Mouse (Mus musculus): ENCODE measurements around the gene Ap1b1. TPM values are rescaled to one million over a fixed set of nuclear protein-coding genes. Genes with fewer than 3 reads are reported as not detected.

Gene Ap1b1
- polyA plus RNA-seq, 1 experiment from 2014 or later: 54.4 TPM

DNA sequence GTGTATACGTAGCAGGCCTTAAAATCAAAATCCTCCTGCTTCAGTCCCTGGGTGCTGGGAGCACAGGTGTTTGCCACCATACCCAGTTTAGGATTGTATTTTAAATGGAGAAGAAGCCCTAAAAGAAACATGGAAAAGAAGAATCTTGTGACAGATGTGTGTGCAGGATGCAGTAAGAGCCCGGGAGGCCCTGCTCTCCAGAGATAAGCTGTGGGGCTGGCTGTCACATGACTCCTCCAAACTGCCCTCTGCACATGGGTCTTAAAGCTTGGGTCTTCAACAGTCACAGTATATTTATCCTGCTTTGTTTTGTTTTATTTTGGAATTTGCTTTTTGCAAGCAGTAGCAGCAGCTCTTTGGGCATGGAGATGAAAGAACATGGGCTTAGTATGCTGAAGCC lies 19.1 kb upstream of the Ap1b1 start:
- ATAC-seq (ENCODE audit: low FRiP score, low read depth): no peak
- Histone ChIP-seq H3K4me1 (peaks cover 8% of the 10 kb centered on the region; the same call in 1 of the 2 replicates), H3K4me3 (no peak overlapping the region), H3K27ac (no peak overlapping the region), H3K9me3 (no peaks in the 10 kb centered on the region), H3K9ac (no peak overlapping the region), H3K4me2 (replicated peaks) (no peak overlapping the region), H3K36me3 (no peaks in the 10 kb centered on the region), H3K27me3 (peaks cover 32% of the 10 kb centered on the region; the same call in 1 of the 2 replicates)
- WGBS: 37% methylated on average over 2 of the region's 2 CpGs

DNA sequence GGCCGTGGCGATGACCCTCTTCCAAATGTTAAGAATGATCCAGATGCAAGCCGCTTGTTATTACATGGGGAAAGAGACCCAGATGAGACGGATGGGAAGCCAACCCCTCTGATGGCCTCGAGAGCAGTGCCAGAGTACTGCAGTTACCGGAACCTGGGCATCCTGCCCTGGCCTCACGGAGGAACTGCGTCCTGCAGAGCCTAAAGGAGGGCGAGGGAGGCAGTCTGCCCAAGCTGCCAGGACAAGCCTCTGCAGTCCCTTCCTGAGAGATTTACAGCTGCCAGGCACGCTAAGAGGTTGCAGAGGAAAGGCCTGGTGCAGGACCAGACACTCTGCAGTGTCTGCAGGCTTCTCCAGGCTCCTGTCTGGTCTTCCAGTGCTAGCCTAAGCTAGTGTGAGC lies 18.2 kb upstream of the Ap1b1 start:
- Histone ChIP-seq H3K36me3 (no peaks in the 10 kb centered on the region), H3K4me1 (peaks cover 8% of the 10 kb centered on the region; the same call in 1 of the 2 replicates), H3K9me3 (no peaks in the 10 kb centered on the region), H3K4me3 (no peak overlapping the region), H3K27me3 (peaks cover 32% of the 10 kb centered on the region; the same call in 1 of the 2 replicates), H3K4me2 (replicated peaks) (no peak overlapping the region), H3K27ac (0 out of 2 replicates have a peak overlapping the region, but pooled peaks have one; percentile 22), H3K9ac (peak overlapping the region; percentile 25; the same call in 1 of the 2 replicates)
- ATAC-seq (ENCODE audit: low FRiP score, low read depth): no peak
- 49% methylated on average over 10 of the region's 10 CpGs for WGBS

DNA sequence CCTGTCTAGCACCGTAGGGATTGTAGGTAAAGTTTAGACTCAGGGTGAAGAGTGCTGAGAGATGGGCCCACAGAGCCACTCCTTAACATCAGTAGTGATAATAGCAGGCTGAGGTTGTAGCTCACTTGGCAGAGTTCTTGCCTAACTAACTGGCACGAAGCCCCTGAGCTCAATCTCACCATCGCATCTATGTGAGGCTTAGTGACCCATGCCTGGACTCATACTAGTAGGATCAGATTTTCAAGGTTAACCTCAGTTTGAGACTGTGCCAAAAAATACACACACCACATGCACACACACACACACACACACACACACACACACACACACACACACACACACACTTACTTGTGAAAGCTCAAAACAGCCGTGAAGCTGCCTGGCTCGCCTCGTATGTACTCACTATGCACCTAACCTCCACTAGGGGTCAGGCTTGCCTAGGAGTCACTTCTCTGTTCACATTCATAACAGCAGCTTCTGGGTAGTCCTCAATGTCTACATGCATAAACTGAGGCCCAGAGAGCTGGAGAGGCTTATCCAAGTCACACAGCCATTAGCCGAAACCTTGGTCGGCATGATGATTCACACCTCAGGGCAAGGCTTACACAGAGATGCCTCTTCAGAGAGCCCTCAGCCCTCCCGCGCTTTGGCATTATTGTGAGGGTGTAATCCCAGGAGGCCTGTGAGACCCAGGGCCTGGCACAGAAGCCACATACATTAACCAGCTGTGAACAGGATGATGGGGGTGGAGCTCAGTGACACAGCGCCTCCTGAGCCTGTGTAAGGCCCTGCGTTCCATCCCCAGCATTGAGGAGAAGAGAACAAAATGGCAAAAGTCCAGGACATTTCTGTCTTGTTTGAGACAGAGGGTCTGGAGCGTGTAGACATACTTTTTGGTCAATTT lies 13.4 kb upstream of the Ap1b1 start:
- no peak overlapping the region for H3K4me2 ChIP-seq (replicated peaks)
- H3K9ac ChIP-seq: no peak overlapping the region
- no peak overlapping the region for H3K4me3 ChIP-seq
- no peaks in the 10 kb centered on the region for H3K9me3 ChIP-seq
- WGBS: 58% methylated on average over 13 of the region's 13 CpGs
- H3K27ac ChIP-seq: no peak overlapping the region
- peaks cover 60% of the 10 kb centered on the region for H3K27me3 ChIP-seq
- no peaks in the 10 kb centered on the region for H3K36me3 ChIP-seq
- H3K4me1 ChIP-seq: 0 out of 2 replicates have a peak, but pooled peaks cover 3% of the 10 kb centered on the region
- 0 out of 2 replicates have a peak, but pooled peaks have one; percentile 51 for ATAC-seq (ENCODE audit: low FRiP score, low read depth)

DNA sequence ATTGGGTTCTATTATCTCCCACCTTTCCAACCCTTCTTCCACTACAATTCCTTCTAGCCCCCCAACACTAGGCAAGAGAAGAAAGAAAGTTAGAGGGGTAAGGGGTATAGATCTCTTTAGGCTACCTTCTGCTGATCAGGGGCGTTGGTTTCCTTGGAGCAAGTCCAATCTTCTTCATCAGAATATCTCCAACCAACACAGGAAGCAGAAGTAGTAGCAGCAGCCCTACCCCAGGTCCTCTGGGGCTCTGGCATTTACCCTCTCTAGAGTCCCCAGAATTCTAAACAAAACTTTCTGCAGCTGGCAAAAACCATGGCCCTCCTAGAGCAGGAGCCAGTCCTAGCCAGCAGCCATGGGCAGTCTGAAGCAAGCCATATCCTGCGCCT lies 12.8 kb upstream of the Ap1b1 start:
- ATAC-seq (ENCODE audit: low FRiP score, low read depth): no peak
- WGBS: 80% methylated on average over 2 of the region's 2 CpGs

DNA sequence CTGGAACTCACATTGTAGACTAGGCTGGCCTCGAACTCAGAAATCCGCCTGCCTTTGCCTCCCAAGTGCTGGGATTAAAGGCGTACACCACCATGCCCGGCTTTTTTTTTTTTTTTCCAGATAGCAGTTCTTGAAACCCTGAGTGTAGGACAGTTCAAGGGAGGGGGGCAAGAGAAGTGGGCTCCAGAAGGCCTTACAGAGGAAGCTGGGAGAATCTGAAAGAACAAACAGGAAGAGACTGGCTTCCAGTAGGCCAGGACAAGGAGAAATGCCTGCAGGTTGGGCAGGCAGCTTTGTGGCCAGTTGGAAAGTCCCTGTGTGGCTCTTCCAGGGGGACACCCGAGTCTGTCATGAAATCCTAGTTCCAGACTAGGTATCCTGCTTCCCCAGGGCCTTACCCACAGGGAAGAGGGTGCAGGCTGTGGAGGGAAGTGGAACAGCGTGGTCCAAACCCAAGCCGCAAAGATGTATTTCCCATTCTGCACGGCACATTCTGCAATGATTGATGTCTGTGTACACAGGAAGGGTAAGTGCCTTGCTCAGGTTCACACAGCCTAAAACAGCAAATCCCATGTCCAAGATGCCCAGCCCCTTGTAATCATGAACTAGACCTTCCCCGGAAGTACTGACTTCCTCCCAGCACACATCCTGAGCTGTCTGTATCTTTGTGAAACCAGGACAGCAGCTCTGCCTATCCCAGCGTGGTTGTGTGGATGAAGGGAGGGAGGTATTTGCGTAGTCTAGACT lies 12.1 kb upstream of the Ap1b1 start:
- H3K4me1 ChIP-seq: no peaks in the 10 kb centered on the region
- no peak overlapping the region for H3K9ac ChIP-seq
- peaks cover 55% of the 10 kb centered on the region for H3K27me3 ChIP-seq
- no peaks in the 10 kb centered on the region for H3K9me3 ChIP-seq
- no peak overlapping the region for H3K4me2 ChIP-seq (replicated peaks)
- no peak for ATAC-seq (ENCODE audit: low FRiP score, low read depth)
- 80% methylated on average over 11 of the region's 11 CpGs for WGBS
- no peaks in the 10 kb centered on the region for H3K36me3 ChIP-seq
- no peak overlapping the region for H3K4me3 ChIP-seq
- H3K27ac ChIP-seq: no peak overlapping the region

More for the DNA sequence above, 12.8 kb upstream of the Ap1b1 start:
- H3K9ac ChIP-seq: no peak overlapping the region
- H3K36me3 ChIP-seq: no peaks in the 10 kb centered on the region
- no peak overlapping the region for H3K4me2 ChIP-seq (replicated peaks)
- H3K27ac ChIP-seq: no peak overlapping the region
- no peaks in the 10 kb centered on the region for H3K9me3 ChIP-seq
- no peaks in the 10 kb centered on the region for H3K4me1 ChIP-seq
- H3K27me3 ChIP-seq: peaks cover 55% of the 10 kb centered on the region
- no peak overlapping the region for H3K4me3 ChIP-seq

DNA sequence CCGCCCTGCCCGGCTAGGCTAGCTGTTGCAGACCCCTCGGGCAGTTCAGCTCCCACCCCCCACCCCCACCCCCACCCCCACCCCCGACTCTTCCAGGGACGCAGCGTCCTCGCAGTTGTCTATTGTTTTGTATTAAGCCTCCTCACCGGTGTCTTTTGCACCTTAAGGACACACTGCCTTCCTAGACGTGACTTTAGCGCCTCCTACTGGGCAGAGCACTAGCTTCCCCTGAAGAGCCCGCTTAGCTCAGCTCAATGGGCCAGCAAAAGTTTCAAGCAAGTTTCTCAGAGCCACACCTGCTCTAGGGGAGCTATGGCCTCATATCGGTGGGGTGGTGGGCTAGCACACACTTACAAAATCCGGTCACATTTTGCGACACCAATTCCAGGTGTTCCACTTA lies 11.0 kb upstream of the Ap1b1 start:
- Histone ChIP-seq H3K36me3 (no peaks in the 10 kb centered on the region), H3K27ac (no peak overlapping the region), H3K9me3 (no peaks in the 10 kb centered on the region), H3K4me3 (no peak overlapping the region), H3K4me2 (replicated peaks) (no peak overlapping the region), H3K9ac (no peak overlapping the region), H3K27me3 (peaks cover 49% of the 10 kb centered on the region), H3K4me1 (no peaks in the 10 kb centered on the region)
- no peak for ATAC-seq (ENCODE audit: low FRiP score, low read depth)
- WGBS: 5% methylated on average over 14 of the region's 14 CpGs

DNA sequence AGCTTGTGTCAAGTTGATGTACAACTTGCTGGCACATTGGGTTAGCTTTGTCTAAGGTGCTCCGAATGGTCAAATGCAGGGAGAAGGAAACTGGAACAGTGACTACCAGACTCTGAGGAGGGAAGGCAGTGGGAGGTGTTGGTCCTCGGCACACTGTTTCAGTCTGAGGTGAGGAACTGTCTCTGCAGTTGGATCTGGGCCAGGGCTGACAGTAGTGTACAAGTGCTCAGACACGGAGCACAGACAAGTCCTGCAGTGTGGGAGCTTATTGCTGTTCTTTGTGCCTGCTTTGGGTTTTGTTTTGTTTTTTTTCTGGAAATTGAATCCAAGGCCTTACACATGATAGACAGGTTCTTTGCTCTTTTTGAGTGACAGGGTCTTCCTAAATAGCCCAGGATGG lies 3.6 kb upstream of the Ap1b1 start:
- no peak for ATAC-seq (ENCODE audit: low FRiP score, low read depth)
- H3K27me3 ChIP-seq: peaks cover 19% of the 10 kb centered on the region
- H3K4me2 ChIP-seq (replicated peaks): no peak overlapping the region
- H3K9me3 ChIP-seq: no peaks in the 10 kb centered on the region
- no peak overlapping the region for H3K27ac ChIP-seq
- WGBS: 71% methylated on average over 3 of the region's 3 CpGs
- no peak overlapping the region for H3K9ac ChIP-seq
- no peaks in the 10 kb centered on the region for H3K36me3 ChIP-seq
- H3K4me3 ChIP-seq: no peak overlapping the region
- peaks cover 13% of the 10 kb centered on the region for H3K4me1 ChIP-seq

DNA sequence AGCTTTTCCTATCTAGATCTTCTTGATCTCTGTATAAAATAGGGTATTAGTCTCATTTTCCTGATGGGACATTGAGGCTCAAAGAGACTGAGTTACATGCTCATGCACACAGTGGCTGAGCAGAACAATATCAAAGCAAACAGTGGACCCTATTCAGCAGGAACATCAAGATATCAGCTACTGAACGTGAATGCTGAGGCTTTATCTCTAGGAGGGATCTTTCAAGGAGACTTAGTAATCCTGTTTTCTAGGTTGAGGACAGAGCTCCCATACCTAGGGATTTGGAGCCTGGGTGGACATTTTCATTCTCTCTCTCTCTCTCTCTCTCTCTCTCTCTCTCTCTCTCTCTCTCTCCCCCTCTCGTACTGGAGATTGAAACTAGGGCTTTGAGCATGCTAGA lies 3.1 kb upstream of the Ap1b1 start:
- Histone ChIP-seq H3K9me3 (no peaks in the 10 kb centered on the region), H3K4me1 (peaks cover 14% of the 10 kb centered on the region), H3K4me2 (replicated peaks) (no peak overlapping the region), H3K27me3 (peaks cover 19% of the 10 kb centered on the region), H3K36me3 (no peaks in the 10 kb centered on the region), H3K4me3 (no peak overlapping the region), H3K27ac (no peak overlapping the region), H3K9ac (no peak overlapping the region)
- 62% methylated on average over 2 of the region's 2 CpGs for WGBS
- ATAC-seq (ENCODE audit: low FRiP score, low read depth): no peak

DNA sequence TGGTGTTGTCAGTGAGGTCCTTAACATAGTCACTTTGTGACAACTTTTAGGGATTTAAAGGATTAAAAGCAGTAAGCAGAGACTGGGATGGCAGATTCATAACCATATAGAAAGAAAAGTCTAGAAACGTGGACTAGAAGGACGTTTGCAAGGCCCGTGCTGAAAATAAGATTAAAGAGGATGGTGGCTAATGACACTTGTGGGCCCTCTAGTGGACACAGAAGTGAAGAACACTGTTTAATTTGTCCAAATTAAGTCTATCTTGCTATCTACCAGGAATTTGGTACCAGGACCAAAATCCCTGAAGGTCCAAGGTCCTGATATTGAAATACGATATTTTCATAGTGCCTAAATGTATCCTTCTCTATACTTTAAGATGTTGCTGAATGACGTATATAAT lies 2.4 kb upstream of the Ap1b1 start:
- WGBS: 3% methylated on average over 5 of the region's 5 CpGs
- H3K4me2 ChIP-seq (replicated peaks): no peak overlapping the region
- no peak for ATAC-seq (ENCODE audit: low FRiP score, low read depth)
- H3K27me3 ChIP-seq: peaks cover 19% of the 10 kb centered on the region
- H3K4me1 ChIP-seq: peaks cover 14% of the 10 kb centered on the region
- H3K4me3 ChIP-seq: no peak overlapping the region
- no peak overlapping the region for H3K27ac ChIP-seq
- no peak overlapping the region for H3K9ac ChIP-seq
- H3K9me3 ChIP-seq: no peaks in the 10 kb centered on the region
- H3K36me3 ChIP-seq: no peaks in the 10 kb centered on the region

DNA sequence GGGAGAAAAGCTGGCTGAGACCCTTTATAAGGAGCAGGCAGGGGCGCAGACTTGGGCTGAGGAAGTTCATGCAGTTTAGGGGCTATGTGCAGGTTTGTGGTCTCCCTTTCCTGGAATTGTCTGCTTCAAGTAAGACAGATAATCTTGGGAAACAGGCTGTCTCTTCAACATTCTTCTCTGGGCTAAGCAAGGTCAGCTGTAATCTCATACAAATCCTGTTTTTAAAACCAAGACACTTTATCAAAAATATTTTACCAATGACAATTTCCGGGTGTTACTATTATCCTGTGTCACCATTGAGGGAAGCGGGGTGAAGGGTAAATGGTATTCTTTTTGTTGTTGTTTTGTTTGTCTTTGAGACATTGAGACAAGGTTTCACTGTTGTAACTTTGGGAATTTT lies 1.8 kb upstream of the Ap1b1 start:
- 75% methylated on average over 3 of the region's 3 CpGs for WGBS

DNA sequence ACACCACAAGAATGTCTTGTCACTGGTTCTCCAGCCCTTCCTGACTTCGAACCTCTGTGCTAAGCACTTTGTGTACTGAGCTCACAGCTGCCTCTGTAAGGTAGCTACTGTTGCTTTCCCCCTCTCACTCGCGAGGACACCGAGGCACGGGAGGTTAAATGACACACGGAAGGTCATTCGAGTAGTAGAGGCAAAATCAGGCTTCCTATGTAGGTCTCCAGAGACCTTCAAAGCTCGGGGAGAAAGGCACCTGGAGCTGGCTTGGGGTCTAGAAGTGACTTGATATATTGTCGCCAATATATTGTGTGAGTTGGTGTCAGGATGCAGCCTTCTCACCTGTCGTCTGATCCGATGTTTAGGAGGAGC lies 846 bp downstream of the Ap1b1 start:
- H3K9me3 ChIP-seq: no peaks in the 10 kb centered on the region
- ATAC-seq (ENCODE audit: low FRiP score, low read depth): no peak
- H3K27ac ChIP-seq: no peak overlapping the region
- peak overlapping the region; percentile 64 for H3K4me3 ChIP-seq
- peaks cover 14% of the 10 kb centered on the region for H3K27me3 ChIP-seq
- H3K36me3 ChIP-seq: peaks cover 14% of the 10 kb centered on the region; the same call in 1 of the 2 replicates
- H3K4me2 ChIP-seq (replicated peaks): peak overlapping the region; percentile 90
- WGBS: 56% methylated on average over 11 of the region's 11 CpGs
- peak overlapping the region; percentile 78 for H3K9ac ChIP-seq
- H3K4me1 ChIP-seq: peaks cover 14% of the 10 kb centered on the region

More for the DNA sequence above, 1.8 kb upstream of the Ap1b1 start:
- H3K4me2 ChIP-seq (replicated peaks): no peak overlapping the region
- H3K36me3 ChIP-seq: peaks cover 2% of the 10 kb centered on the region; the same call in 1 of the 2 replicates
- no peak for ATAC-seq (ENCODE audit: low FRiP score, low read depth)
- no peak overlapping the region for H3K9ac ChIP-seq
- H3K27ac ChIP-seq: no peak overlapping the region
- no peaks in the 10 kb centered on the region for H3K9me3 ChIP-seq
- peaks cover 14% of the 10 kb centered on the region for H3K4me1 ChIP-seq
- H3K27me3 ChIP-seq: peaks cover 19% of the 10 kb centered on the region
- H3K4me3 ChIP-seq: no peak overlapping the region

DNA sequence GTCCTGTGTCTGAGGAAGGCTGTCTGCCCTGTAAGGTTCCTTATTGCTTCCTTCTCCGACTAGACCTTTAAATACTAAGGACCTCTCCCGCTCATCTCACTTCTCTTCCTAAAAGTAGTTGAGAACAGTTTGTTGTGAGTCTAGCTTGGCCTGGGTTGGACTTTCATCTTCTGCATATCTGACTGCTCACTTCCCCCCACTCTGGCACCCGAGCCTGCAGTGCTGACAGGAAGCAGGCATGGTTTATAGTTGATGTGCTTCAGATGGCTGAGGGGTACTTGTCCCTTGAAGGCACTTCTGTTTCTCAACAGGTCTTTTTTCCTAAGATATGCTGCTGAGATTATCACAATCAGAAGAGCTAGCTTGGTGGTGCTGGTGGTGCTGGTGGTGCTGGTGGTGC lies 2.6 kb downstream of the Ap1b1 start:
- Histone ChIP-seq H3K27me3 (no peaks in the 10 kb centered on the region; the same call in 1 of the 2 replicates), H3K9ac (no peak overlapping the region), H3K4me2 (replicated peaks) (no peak overlapping the region), H3K36me3 (peaks cover 14% of the 10 kb centered on the region; the same call in 1 of the 2 replicates), H3K27ac (no peak overlapping the region), H3K9me3 (no peaks in the 10 kb centered on the region), H3K4me3 (no peak overlapping the region), H3K4me1 (peaks cover 11% of the 10 kb centered on the region)
- WGBS: 71% methylated on average over 3 of the region's 3 CpGs
- ATAC-seq (ENCODE audit: low FRiP score, low read depth): no peak

All from limb, embryonic 13.5 days (tissue).